ENCODE assay signal across 1 mouse cellular context in the genomic region with DNA sequence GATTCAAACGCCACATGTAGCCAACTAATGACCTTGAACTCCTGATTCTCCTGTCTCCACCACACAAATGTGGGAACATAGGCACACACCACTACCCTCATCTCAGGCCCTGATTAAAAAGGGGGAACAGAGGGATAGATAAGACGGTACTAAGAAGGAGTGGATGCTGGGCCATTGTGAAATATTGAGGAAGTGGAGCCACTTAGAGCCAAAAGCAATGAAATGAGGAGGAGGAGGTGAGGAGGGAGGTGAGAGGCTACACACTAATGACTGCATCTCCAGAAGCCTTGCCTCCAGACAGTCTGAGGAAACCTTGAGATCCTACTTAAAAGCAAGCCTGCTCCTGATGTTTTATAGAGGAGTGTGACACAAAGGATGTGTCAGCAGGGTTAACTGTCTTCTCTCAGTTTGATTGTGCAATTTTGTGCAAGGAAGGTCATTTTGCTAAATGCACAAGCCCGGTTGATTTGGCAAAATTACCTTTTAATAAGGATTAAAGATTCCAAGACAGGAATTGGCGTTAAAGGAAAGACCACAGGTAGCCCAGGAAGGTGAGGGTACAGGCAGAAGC.
TF ChIP-seq lines count a peak whose summit lies in the region.

No protein-coding gene starts in this region.

TF ChIP-seq in MEL, 35 proteins besides CTCF, POLR2A, EP300 and RAD21 (continued from another document):
- peak; percentile 80 for TF ChIP-seq GATA1 (IDR thresholded peaks at IDR 0.05; ENCODE audit: low read depth, low read length)
